Mouse (Mus musculus) midbrain, embryonic 16.5 days (tissue): ENCODE data around the gene Cldnd2. TPM values are rescaled to one million over a fixed set of nuclear protein-coding genes. Genes with fewer than 3 reads are reported as not detected.
A peak's percentile ranks its signal among the peaks of the same experiment; 100 is the strongest.

Experiments used
- ATAC-seq: fragments of 200-750 bp; cut with Nextera tagmentation; 2 replicates; pipeline ENCODE4 v1.8.0; 2017; ENCODE audit warnings: moderate TSS enrichment
- H3K27ac ChIP-seq: fragments of 300-500 bp; sonication (generic); 2 replicates; pipeline ENCODE4 v1.5.1; 2014; ENCODE audit warnings: mild to moderate bottlenecking, low read length, mixed read lengths
- H3K27me3 ChIP-seq: fragments of 300-500 bp; sonication (generic); 2 replicates; pipeline ENCODE4 v1.6.1; 2014; ENCODE audit warnings: low read depth, low read length, mixed read lengths; ENCODE audit not compliant: control insufficient read depth, insufficient read depth
- H3K36me3 ChIP-seq: fragments of 300-500 bp; sonication (generic); 2 replicates; pipeline ENCODE4 v1.6.1; 2014; ENCODE audit warnings: mild to moderate bottlenecking, low read length, moderate library complexity, mixed read lengths; ENCODE audit not compliant: control insufficient read depth, insufficient read depth
- H3K4me1 ChIP-seq: fragments of 300-500 bp; sonication (generic); 2 replicates; pipeline ENCODE4 v1.6.1; 2014; ENCODE audit warnings: mild to moderate bottlenecking, low read length, mixed read lengths; ENCODE audit not compliant: control insufficient read depth, insufficient read depth
- H3K4me2 ChIP-seq: fragments of 300-500 bp; sonication (generic); 2 replicates; pipeline ENCODE4 v1.6.1; 2014; ENCODE audit warnings: mild to moderate bottlenecking, low read length, mixed read lengths
- H3K4me3 ChIP-seq: fragments of 300-500 bp; sonication (generic); 2 replicates; pipeline ENCODE4 v1.5.1; 2014; ENCODE audit warnings: low read depth, mild to moderate bottlenecking, low read length, moderate library complexity, mixed read lengths
- H3K9ac ChIP-seq: fragments of 300-500 bp; sonication (generic); 2 replicates; pipeline ENCODE4 v1.6.1; 2014; ENCODE audit warnings: low read depth, low read length, mixed read lengths
- H3K9me3 ChIP-seq: fragments of 300-500 bp; sonication (generic); replicated peaks from 2 replicates; pipeline ENCODE4 v1.6.1; 2014; ENCODE audit warnings: mild to moderate bottlenecking, low read length, mixed read lengths; ENCODE audit not compliant: control insufficient read depth, poor library complexity, severe bottlenecking
- WGBS: fragments of 180-500 bp; shearing (Covaris S2); extraction: QIAGEN DNeasy Blood & Tissue Kit; methylation state at CpG from one replicate; pipeline ENCODE4 v1.1.7; 2014; 5-methylcytosine and 5-hydroxymethylcytosine counted together
- polyA plus RNA-seq: library from polyadenylated mRNA; unstranded; fragments of >200 nt; fragmentation: Nextera tagmentation; extraction: Ambion mirVana; gene quantifications from 2 replicates; pipeline ENCODE4 v1.2.1, GENCODE M21; 2015

Gene Cldnd2
- polyA plus RNA-seq, 1 experiment from 2014 or later = not detected

- Histone ChIP-seq H3K9ac (no peak overlapping the region), H3K36me3 (peaks cover 4% of the 10 kb centered on the region; the same call in 1 of the 2 replicates), H3K4me3 (no peak overlapping the region), H3K9me3 (no peaks in the 10 kb centered on the region), H3K27me3 (peaks cover 8% of the 10 kb centered on the region), H3K4me1 (peaks cover 4% of the 10 kb centered on the region; the same call in 1 of the 2 replicates), H3K27ac (no peak overlapping the region), H3K4me2 (no peak overlapping the region)
- WGBS = 63% methylated on average over 3 of the region's 3 CpGs
- ATAC-seq = no peak
Observed at GRCm38 (mm10) chr7:43481191-43481590, 40.6 kb downstream of the Cldnd2 start.

- Histone ChIP-seq H3K27ac (no peak overlapping the region), H3K9me3 (no peaks in the 10 kb centered on the region), H3K4me1 (peaks cover 4% of the 10 kb centered on the region), H3K9ac (no peak overlapping the region), H3K27me3 (peaks cover 8% of the 10 kb centered on the region), H3K4me2 (no peak overlapping the region), H3K36me3 (no peaks in the 10 kb centered on the region), H3K4me3 (no peak overlapping the region)
- WGBS = 57% methylated on average over 8 of the region's 8 CpGs
- ATAC-seq = peak; percentile 33
Observed at GRCm38 (mm10) chr7:43482090-43482716, 41.6 kb downstream of the Cldnd2 start.

GRCm38 (mm10) chr7:43483236-43483635, 42.7 kb downstream of the Cldnd2 start:
- H3K4me3 ChIP-seq = no peak overlapping the region
- no peaks in the 10 kb centered on the region for H3K9me3 ChIP-seq
- 26% methylated on average over 10 of the region's 10 CpGs for WGBS
- no peaks in the 10 kb centered on the region; the same call in 1 of the 2 replicates for H3K27me3 ChIP-seq
- no peaks in the 10 kb centered on the region for H3K36me3 ChIP-seq
- peaks cover 8% of the 10 kb centered on the region for H3K4me1 ChIP-seq
- H3K9ac ChIP-seq = no peak overlapping the region
- H3K27ac ChIP-seq = no peak overlapping the region
- no peak overlapping the region for H3K4me2 ChIP-seq
- ATAC-seq = no peak

- Histone ChIP-seq H3K9ac (peak overlapping the region; percentile 98), H3K4me1 (peaks cover 18% of the 10 kb centered on the region), H3K9me3 (no peaks in the 10 kb centered on the region), H3K27me3 (no peaks in the 10 kb centered on the region), H3K4me3 (peak overlapping the region; percentile 89), H3K36me3 (no peaks in the 10 kb centered on the region), H3K4me2 (peak overlapping the region; percentile 78), H3K27ac (peak overlapping the region; percentile 93; the same call in 1 of the 2 replicates)
- 37% methylated on average over 5 of the region's 5 CpGs for WGBS
- peak; percentile 4; the same call in 1 of the 2 replicates for ATAC-seq
Observed at GRCm38 (mm10) chr7:43488646-43489045, 48.1 kb downstream of the Cldnd2 start.

GRCm38 (mm10) chr7:43489631-43490125, 49.1 kb downstream of the Cldnd2 start, which contains the start of gene Iglon5:
Iglon5 (minus strand) TSS chr7:43490075.
- H3K4me1 ChIP-seq = peaks cover 18% of the 10 kb centered on the region
- H3K9ac ChIP-seq = peak within 1 kb of the TSS; percentile 98
- peak within 1 kb of the TSS; percentile 78 for H3K4me2 ChIP-seq
- ATAC-seq = peak; percentile 74
- H3K9me3 ChIP-seq = no peaks in the 10 kb centered on the region
- peak within 1 kb of the TSS; percentile 89 for H3K4me3 ChIP-seq
- no peaks in the 10 kb centered on the region for H3K27me3 ChIP-seq
- H3K27ac ChIP-seq = peak within 1 kb of the TSS; percentile 93
- WGBS = 1% methylated on average over 17 of the region's 41 CpGs
- no peaks in the 10 kb centered on the region for H3K36me3 ChIP-seq

GRCm38 (mm10) chr7:43490182-43490584, 49.6 kb downstream of the Cldnd2 start:
- H3K9ac ChIP-seq = peak overlapping the region; percentile 98
- peaks cover 18% of the 10 kb centered on the region for H3K4me1 ChIP-seq
- peak overlapping the region; percentile 89 for H3K4me3 ChIP-seq
- no peaks in the 10 kb centered on the region for H3K27me3 ChIP-seq
- peak overlapping the region; percentile 78 for H3K4me2 ChIP-seq
- 2% methylated on average over 6 of the region's 13 CpGs for WGBS
- H3K9me3 ChIP-seq = no peaks in the 10 kb centered on the region
- H3K27ac ChIP-seq = peak overlapping the region; percentile 93
- peak; percentile 86 for ATAC-seq
- no peaks in the 10 kb centered on the region for H3K36me3 ChIP-seq

- WGBS = 66% methylated on average over 9 of the region's 9 CpGs
Observed at GRCm38 (mm10) chr7:43490861-43491260, 50.3 kb downstream of the Cldnd2 start.

More at GRCm38 (mm10) chr7:43490861-43491260, 50.3 kb downstream of the Cldnd2 start:
- no peaks in the 10 kb centered on the region for H3K36me3 ChIP-seq
- H3K27me3 ChIP-seq = no peaks in the 10 kb centered on the region
- H3K27ac ChIP-seq = peak overlapping the region; percentile 93; the same call in 1 of the 2 replicates
- peak overlapping the region; percentile 78; the same call in 1 of the 2 replicates for H3K4me2 ChIP-seq
- ATAC-seq = peak; percentile 19
- H3K4me1 ChIP-seq = peaks cover 18% of the 10 kb centered on the region
- peak overlapping the region; percentile 89; the same call in 1 of the 2 replicates for H3K4me3 ChIP-seq
- no peaks in the 10 kb centered on the region for H3K9me3 ChIP-seq
- no peak overlapping the region; the same call in 1 of the 2 replicates for H3K9ac ChIP-seq
